Mouse (Mus musculus) kidney, adult 2 months (tissue): Measurements from ENCODE around the gene Cxcl12.

Experiments
- CTCF ChIP-seq: fragments of 200-500 bp; conservative IDR thresholded peaks from 2 replicates; pipeline ENCODE4 v1.5.1; 2011; ENCODE audit warnings: low read depth, mild to moderate bottlenecking, control low read depth, low read length, moderate library complexity, mixed read lengths; ENCODE audit not compliant: insufficient read depth, insufficient read length
- POLR2A ChIP-seq: fragments of 200-500 bp; IDR thresholded peaks from one replicate; pipeline ENCODE4 v1.6.1; 2011; ENCODE audit warnings: low read depth, low read length, control low read depth

- no peak for TF ChIP-seq CTCF
- TF ChIP-seq POLR2A: no peak
Measured at GRCm38 (mm10) chr6:117169051-117169909, 945 bp downstream of the Cxcl12 start.
